Mouse (Mus musculus) hindbrain, embryonic 12.5 days (tissue): ENCODE measurements at regions not wholly inside any gene's neighbourhood (a gene's known extent, or its start where the extent isn't known, plus 50 kb on each side); places are given as distances from the start of the nearest gene placed in this dataset.

Source experiments
- ATAC-seq: fragments of 200-750 bp; cut with Nextera tagmentation; 2 replicates; pipeline ENCODE4 v1.8.0; 2017; ENCODE audit warnings: moderate TSS enrichment; ENCODE audit not compliant: low FRiP score
- H3K27ac ChIP-seq: fragments of 300-500 bp; sonication (generic); 2 replicates; pipeline ENCODE4 v1.5.1; 2016; ENCODE audit warnings: mild to moderate bottlenecking
- H3K27me3 ChIP-seq: fragments of 300-500 bp; sonication (generic); 2 replicates; pipeline ENCODE4 v1.6.1; 2016; ENCODE audit warnings: mild to moderate bottlenecking
- H3K36me3 ChIP-seq: fragments of 300-500 bp; sonication (generic); 2 replicates; pipeline ENCODE4 v1.6.1; 2016; ENCODE audit warnings: mild to moderate bottlenecking
- H3K4me1 ChIP-seq: fragments of 300-500 bp; sonication (generic); 2 replicates; pipeline ENCODE4 v1.6.1; 2016
- H3K4me2 ChIP-seq: fragments of 300-500 bp; sonication (generic); replicated peaks from 2 replicates; pipeline ENCODE4 v1.6.1; 2016; ENCODE audit warnings: mild to moderate bottlenecking
- H3K4me3 ChIP-seq: fragments of 300-500 bp; sonication (generic); 2 replicates; pipeline ENCODE4 v1.5.1; 2016; ENCODE audit warnings: mild to moderate bottlenecking
- H3K9ac ChIP-seq: fragments of 300-500 bp; sonication (generic); 2 replicates; pipeline ENCODE4 v1.6.1; 2016; ENCODE audit warnings: mild to moderate bottlenecking, moderate library complexity
- H3K9me3 ChIP-seq: fragments of 300-500 bp; sonication (generic); replicated peaks from 2 replicates; pipeline ENCODE4 v1.6.1; 2016; ENCODE audit warnings: mild to moderate bottlenecking
- WGBS: fragments of 180-500 bp; shearing (Covaris S2); methylation state at CpG from one replicate; pipeline ENCODE4 v1.1.7; 2016; 5-methylcytosine and 5-hydroxymethylcytosine counted together

DNA sequence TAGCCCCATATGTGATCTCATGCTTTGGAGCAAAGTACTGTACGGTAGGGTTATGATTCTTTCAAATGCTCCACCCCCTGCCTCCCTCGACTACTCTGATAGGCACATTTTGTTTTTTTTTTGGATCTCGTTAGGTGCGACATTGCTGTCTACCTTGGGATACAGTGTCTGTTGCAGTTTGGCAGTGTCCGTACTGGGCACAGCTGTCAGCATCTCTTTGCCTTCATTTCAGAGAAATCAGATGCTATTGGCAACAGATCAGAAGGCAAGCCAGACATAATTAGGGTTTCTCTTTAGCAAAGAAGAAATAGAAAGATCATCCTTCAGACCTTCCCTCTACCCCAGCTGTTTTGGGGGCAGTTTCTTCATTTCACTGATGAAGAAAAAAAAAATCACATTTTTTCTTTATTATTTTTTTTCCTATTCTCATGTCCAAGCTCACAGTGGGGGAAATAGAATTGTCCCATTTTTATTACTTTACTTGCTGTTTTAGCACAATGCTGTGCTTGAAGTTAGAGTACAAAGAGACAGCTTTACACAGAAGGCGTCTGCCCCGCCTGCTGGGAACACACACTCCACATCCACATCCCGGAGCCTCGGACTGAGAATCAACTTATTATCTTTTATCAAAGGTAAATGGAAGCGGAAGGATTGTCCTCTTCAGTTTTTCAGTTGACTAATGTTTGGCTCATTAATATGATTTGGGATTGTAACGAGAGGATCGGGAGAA, 420.8 kb upstream of the Got2 start:
- H3K4me1 ChIP-seq = no peaks in the 10 kb centered on the region
- no peak overlapping the region for H3K27ac ChIP-seq
- ATAC-seq = no peak
- H3K27me3 ChIP-seq = no peaks in the 10 kb centered on the region
- H3K4me3 ChIP-seq = no peak overlapping the region
- H3K9ac ChIP-seq = no peak overlapping the region
- H3K9me3 ChIP-seq = no peaks in the 10 kb centered on the region
- no peak overlapping the region for H3K4me2 ChIP-seq
- WGBS = 81% methylated on average over 12 of the region's 12 CpGs
- no peaks in the 10 kb centered on the region for H3K36me3 ChIP-seq

GRCm38 (mm10) chr8:96296643-96297042, 408.3 kb upstream of the Got2 start:
- no peak for ATAC-seq
- Histone ChIP-seq H3K36me3 (no peaks in the 10 kb centered on the region), H3K4me3 (no peak overlapping the region), H3K27me3 (no peaks in the 10 kb centered on the region), H3K27ac (no peak overlapping the region), H3K4me2 (no peak overlapping the region), H3K4me1 (no peaks in the 10 kb centered on the region), H3K9me3 (no peaks in the 10 kb centered on the region), H3K9ac (no peak overlapping the region)
- 70% methylated on average over 4 of the region's 4 CpGs for WGBS

- no peaks in the 10 kb centered on the region for H3K27me3 ChIP-seq
- ATAC-seq = no peak
These were observed 402.4 kb upstream of the Got2 start for GRCm38 (mm10) chr8:96290740-96291139.

GRCm38 (mm10) chr8:96289519-96289918, 401.2 kb upstream of the Got2 start:
- Histone ChIP-seq H3K4me2 (no peak overlapping the region), H3K9me3 (no peaks in the 10 kb centered on the region), H3K4me1 (peaks cover 2% of the 10 kb centered on the region; the same call in 1 of the 2 replicates), H3K9ac (no peak overlapping the region), H3K27me3 (no peaks in the 10 kb centered on the region), H3K4me3 (no peak overlapping the region), H3K36me3 (no peaks in the 10 kb centered on the region), H3K27ac (no peak overlapping the region)
- no peak for ATAC-seq
- 67% methylated on average over 3 of the region's 3 CpGs for WGBS

More at GRCm38 (mm10) chr8:96290740-96291139, 402.4 kb upstream of the Got2 start:
- H3K9me3 ChIP-seq = no peaks in the 10 kb centered on the region
- H3K4me1 ChIP-seq = peaks cover 2% of the 10 kb centered on the region; the same call in 1 of the 2 replicates
- H3K27ac ChIP-seq = no peak overlapping the region
- no peaks in the 10 kb centered on the region for H3K36me3 ChIP-seq
- H3K9ac ChIP-seq = no peak overlapping the region
- H3K4me2 ChIP-seq = no peak overlapping the region
- H3K4me3 ChIP-seq = no peak overlapping the region

DNA sequence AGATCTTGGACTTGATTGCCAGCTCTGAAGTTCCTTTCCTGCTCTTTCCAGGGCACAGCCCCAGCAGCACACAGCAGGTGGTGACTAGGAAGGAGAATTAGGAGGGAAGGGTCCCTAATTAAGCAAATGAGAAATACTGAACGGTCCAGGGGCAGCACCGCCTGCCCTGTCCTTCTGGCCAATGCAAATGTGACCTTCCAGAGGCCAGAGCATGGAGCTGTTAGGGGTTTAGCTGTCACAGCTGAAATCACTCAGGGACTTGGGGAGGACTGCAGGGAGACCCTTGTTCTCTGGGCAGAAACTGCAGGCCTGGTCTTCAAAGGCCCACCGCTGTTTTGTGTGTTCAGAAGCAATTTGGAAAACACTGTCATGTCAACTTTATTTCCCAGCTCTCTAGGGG, 400.2 kb upstream of the Got2 start:
- H3K4me3 ChIP-seq = no peak overlapping the region
- WGBS = 14% methylated on average over 3 of the region's 3 CpGs
- ATAC-seq = no peak

DNA sequence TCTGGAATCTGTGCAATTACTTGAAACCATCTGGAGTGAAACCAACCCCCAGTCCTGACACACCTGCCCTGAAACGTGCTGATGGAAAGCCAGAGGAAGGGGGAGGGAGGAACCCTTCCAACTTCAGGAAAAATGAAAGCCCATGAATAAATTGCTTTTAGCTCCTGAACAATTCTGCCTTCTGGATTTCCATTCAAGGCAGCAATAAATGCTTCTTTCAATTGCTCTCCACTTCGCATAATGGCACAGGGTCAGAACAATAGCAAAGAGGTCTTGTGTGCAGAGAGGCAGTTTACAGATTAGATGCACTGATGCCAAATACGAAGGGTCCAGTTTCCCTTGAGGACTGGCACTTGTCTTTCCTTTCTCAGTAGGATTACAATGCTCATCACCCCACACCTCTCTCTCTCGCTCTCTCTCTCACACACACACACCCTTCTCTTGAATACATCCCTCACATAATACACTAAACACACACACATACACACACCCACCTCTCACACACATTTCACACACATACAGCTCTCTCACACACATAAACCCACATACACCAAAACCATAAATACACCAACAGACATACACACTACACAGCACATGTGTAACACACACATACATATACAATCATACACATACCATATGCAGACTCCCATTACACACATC, 389.3 kb upstream of the Got2 start:
- H3K27ac ChIP-seq = peak overlapping the region; percentile 1; the same call in 1 of the 2 replicates
- no peaks in the 10 kb centered on the region for H3K36me3 ChIP-seq
- no peak overlapping the region for H3K9ac ChIP-seq
- no peak overlapping the region for H3K4me3 ChIP-seq
- peaks cover 8% of the 10 kb centered on the region; the same call in 1 of the 2 replicates for H3K4me1 ChIP-seq
- no peaks in the 10 kb centered on the region for H3K9me3 ChIP-seq
- H3K27me3 ChIP-seq = no peaks in the 10 kb centered on the region
- ATAC-seq = peak; percentile 51; the same call in 1 of the 2 replicates
- WGBS = 25% methylated on average over 4 of the region's 4 CpGs
- no peak overlapping the region for H3K4me2 ChIP-seq

More for the DNA sequence above, 400.2 kb upstream of the Got2 start:
- no peak overlapping the region for H3K4me2 ChIP-seq
- H3K36me3 ChIP-seq = no peaks in the 10 kb centered on the region
- H3K27me3 ChIP-seq = no peaks in the 10 kb centered on the region
- no peak overlapping the region for H3K27ac ChIP-seq
- H3K4me1 ChIP-seq = peaks cover 2% of the 10 kb centered on the region; the same call in 1 of the 2 replicates
- no peak overlapping the region for H3K9ac ChIP-seq
- H3K9me3 ChIP-seq = no peaks in the 10 kb centered on the region

- peak; percentile 52; the same call in 1 of the 2 replicates for ATAC-seq
- no peak overlapping the region for H3K9ac ChIP-seq
These were observed 388.7 kb upstream of the Got2 start for GRCm38 (mm10) chr8:96277058-96277457.

DNA sequence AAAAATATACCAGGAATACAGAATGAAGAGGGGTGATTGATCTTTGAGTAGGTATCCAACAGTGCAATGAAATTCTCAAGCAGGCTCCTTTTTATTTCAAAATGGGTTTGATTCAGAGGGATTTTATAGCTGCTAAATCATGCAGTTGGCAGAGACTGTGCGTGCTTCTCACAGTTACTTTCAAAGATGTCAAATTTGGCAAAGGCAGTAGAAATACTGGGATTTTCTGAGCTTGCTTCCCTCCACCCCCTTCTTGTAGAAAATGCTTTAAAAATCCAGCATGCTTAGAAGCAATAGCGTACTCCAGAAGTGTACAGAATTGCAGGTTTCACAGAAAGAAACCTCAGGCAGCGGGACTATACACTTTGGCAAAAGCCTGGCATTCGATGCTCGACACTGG, 367.9 kb upstream of the Got2 start:
- no peak overlapping the region for H3K4me2 ChIP-seq
- no peaks in the 10 kb centered on the region for H3K36me3 ChIP-seq
- no peak overlapping the region for H3K27ac ChIP-seq
- no peak overlapping the region for H3K9ac ChIP-seq
- H3K4me3 ChIP-seq = no peak overlapping the region
- ATAC-seq = no peak
- H3K9me3 ChIP-seq = no peaks in the 10 kb centered on the region
- 89% methylated on average over 5 of the region's 5 CpGs for WGBS
- H3K27me3 ChIP-seq = no peaks in the 10 kb centered on the region
- H3K4me1 ChIP-seq = no peaks in the 10 kb centered on the region

More at GRCm38 (mm10) chr8:96277058-96277457, 388.7 kb upstream of the Got2 start:
- Histone ChIP-seq H3K36me3 (no peaks in the 10 kb centered on the region), H3K4me3 (no peak overlapping the region), H3K4me2 (no peak overlapping the region), H3K27me3 (no peaks in the 10 kb centered on the region), H3K4me1 (peaks cover 8% of the 10 kb centered on the region; the same call in 1 of the 2 replicates), H3K27ac (0 out of 2 replicates have a peak overlapping the region, but pooled peaks have one; percentile 17), H3K9me3 (no peaks in the 10 kb centered on the region)
- WGBS = 61% methylated on average over 5 of the region's 5 CpGs

GRCm38 (mm10) chr8:96255811-96256210, 367.5 kb upstream of the Got2 start:
- no peak overlapping the region for H3K27ac ChIP-seq
- no peak overlapping the region for H3K4me2 ChIP-seq
- 51% methylated on average over 5 of the region's 5 CpGs for WGBS
- H3K27me3 ChIP-seq = no peaks in the 10 kb centered on the region
- H3K4me3 ChIP-seq = no peak overlapping the region
- ATAC-seq = no peak
- H3K4me1 ChIP-seq = no peaks in the 10 kb centered on the region
- no peak overlapping the region for H3K9ac ChIP-seq
- H3K9me3 ChIP-seq = no peaks in the 10 kb centered on the region
- H3K36me3 ChIP-seq = no peaks in the 10 kb centered on the region

DNA sequence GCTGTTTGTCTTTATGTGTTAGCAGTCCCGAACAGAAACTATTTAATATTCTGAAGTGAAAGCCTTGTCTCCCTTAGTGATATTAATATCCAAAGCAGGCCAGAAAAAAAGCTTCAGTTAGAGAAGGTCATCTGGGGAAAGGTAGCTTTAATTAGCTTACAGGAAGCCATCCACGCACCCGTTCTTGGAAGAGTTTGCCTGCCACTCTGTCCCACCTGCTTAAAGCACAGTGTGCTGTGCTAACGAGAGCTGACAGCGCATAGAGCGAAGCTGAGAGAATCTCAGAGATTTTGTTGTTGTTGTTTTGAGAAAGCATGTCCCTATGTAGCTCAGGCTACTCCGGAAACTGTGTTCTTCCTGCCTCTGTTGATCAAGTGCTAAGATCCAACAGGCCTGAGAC, 357.7 kb upstream of the Got2 start:
- no peak for ATAC-seq
- no peaks in the 10 kb centered on the region for H3K36me3 ChIP-seq
- H3K4me2 ChIP-seq = no peak overlapping the region
- H3K27ac ChIP-seq = no peak overlapping the region
- WGBS = 65% methylated on average over 7 of the region's 7 CpGs
- no peaks in the 10 kb centered on the region for H3K27me3 ChIP-seq
- H3K9ac ChIP-seq = no peak overlapping the region
- H3K4me1 ChIP-seq = peaks cover 9% of the 10 kb centered on the region
- H3K4me3 ChIP-seq = no peak overlapping the region
- H3K9me3 ChIP-seq = no peaks in the 10 kb centered on the region

DNA sequence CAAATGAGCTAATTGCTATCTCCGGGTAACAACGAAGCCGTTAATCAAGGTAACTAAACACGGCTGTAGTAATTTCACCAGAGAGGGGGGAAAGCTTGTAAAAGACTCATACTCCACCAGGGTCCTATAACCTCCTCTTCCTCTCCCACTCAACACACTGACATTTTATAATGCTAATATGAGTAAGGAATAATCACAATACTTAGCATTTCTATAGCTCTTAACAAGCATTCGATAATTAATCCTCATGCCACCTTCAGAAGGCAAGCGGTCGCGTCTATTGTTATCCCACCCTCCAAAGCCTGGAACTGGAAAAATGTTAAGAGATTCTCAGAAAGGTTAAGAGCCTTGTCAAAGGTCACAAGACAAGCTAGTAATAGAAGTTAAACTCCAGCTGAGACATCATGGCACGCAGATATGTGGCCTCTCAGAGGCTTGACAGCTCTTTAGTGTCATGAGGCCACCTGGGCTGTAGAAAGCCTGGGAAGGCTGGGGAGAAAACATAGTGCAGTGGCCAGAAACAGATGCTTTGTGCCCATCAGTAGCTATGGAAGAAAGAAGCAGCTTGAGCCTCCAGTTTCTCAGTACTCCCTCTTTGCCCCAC, 356.3 kb upstream of the Got2 start:
- no peak for ATAC-seq
- H3K27ac ChIP-seq = no peak overlapping the region
- H3K9me3 ChIP-seq = no peaks in the 10 kb centered on the region

DNA sequence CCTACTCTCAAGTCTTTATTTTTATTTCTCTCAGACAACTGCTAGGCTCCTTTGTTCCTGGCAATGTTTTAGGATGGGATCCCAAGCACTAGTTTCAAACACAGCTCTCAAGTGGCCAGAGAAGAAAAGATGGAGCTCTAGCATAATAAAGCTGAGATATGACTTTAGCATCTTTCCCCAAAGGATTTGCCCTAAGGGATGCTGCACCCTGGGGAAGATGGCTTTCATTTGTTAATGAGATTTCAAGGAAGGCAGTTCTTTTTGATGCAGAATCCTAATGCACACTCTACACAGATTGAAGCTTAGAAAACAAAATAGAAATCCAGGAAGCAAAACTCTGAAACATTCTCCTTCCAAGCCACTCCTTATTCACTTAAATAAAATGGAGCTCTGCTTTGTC, 350.1 kb upstream of the Got2 start:
- Histone ChIP-seq H3K4me2 (no peak overlapping the region), H3K36me3 (no peaks in the 10 kb centered on the region), H3K27ac (no peak overlapping the region), H3K4me3 (no peak overlapping the region), H3K4me1 (no peaks in the 10 kb centered on the region), H3K27me3 (no peaks in the 10 kb centered on the region), H3K9ac (no peak overlapping the region), H3K9me3 (no peaks in the 10 kb centered on the region)
- no peak for ATAC-seq

More for the DNA sequence above, 356.3 kb upstream of the Got2 start:
- Histone ChIP-seq H3K36me3 (no peaks in the 10 kb centered on the region), H3K9ac (no peak overlapping the region), H3K4me3 (no peak overlapping the region), H3K4me1 (peaks cover 9% of the 10 kb centered on the region), H3K27me3 (no peaks in the 10 kb centered on the region), H3K4me2 (no peak overlapping the region)
- 27% methylated on average over 9 of the region's 9 CpGs for WGBS
